Mouse (Mus musculus): ENCODE measurements around the gene Vps18.

Gene Vps18

GRCm38 (mm10) chr2:119288270-119288882, at the start of gene Vps18:
TSS of gene Vps18 (plus strand) at chr2:119288740.
- peak; percentile 99 for DNase-seq (ENCODE audit: low read depth, low spot score)

- DNase-seq (ENCODE audit: low read depth, low spot score) = no peak
These were observed 48.3 kb upstream of the Vps18 start for GRCm38 (mm10) chr2:119240075-119240818.

DNA sequence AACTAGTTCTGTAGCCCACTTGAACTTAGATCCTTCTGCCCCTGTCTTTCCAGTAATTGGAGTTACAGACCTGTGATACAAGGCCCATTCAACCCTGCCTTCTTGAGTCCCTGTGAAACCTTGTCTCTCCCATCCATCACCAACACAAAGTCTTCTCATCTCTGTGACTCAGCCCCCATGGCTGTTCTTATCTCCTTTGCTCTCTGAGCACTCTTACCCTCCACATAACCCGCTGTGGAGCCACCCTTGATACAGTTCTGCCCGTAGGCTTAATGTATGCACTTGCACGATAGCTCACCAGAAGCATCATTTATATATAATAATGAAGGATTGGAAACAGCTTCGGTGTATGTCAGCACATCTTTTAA, 47.7 kb upstream of the Vps18 start:
- no peak for DNase-seq (ENCODE audit: low read depth, low spot score)

- no peak for DNase-seq (ENCODE audit: low read depth, low spot score)
These were observed 46.0 kb upstream of the Vps18 start for GRCm38 (mm10) chr2:119242548-119242947.

DNA sequence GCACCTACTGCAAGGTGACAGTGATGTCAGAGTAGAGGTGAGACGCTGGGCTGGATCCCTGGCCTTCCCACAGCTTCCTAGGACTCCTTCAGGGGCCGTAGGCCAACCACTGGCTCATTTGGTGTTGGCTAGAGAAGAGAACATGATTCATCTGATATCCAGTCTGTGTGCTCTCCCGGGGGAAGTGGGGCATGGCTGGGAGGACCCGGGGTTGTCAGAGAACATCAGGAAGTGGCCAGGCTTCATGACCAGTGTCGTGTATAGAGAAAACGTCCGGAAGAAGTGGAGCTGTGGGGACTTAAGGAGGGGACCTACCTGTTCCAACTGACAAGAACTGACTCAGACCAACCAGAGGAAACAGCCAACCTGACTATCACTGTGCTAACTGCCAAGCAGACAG, 43.3 kb upstream of the Vps18 start:
- no peak for DNase-seq (ENCODE audit: low read depth, low spot score)

- DNase-seq (ENCODE audit: low read depth, low spot score) = no peak
These were observed 40.6 kb upstream of the Vps18 start for GRCm38 (mm10) chr2:119247904-119248303.

DNA sequence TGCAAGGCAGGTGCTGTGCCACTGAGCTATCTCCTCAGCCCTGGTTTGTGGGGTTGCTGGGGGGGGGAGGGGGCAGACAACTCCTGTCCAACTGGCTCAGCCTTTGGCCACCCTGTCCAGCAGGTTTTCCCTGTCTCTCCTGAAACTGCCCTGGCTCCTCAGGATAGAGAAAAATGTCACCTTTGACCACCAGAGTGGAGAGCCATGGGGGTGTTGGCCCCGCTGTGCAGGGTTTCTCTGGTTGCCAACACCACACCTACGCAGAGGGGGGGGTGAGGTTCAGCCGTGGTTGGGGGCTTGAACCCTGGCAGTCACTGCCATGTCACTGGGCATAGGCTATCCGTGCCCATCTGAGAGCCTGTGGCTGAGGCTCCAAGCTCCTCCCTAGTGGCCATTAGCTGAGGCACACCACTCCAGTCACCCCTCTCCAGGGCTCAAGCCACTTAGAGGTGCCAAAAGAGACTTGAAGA, 38.9 kb upstream of the Vps18 start:
- no peak for DNase-seq (ENCODE audit: low read depth, low spot score)

DNA sequence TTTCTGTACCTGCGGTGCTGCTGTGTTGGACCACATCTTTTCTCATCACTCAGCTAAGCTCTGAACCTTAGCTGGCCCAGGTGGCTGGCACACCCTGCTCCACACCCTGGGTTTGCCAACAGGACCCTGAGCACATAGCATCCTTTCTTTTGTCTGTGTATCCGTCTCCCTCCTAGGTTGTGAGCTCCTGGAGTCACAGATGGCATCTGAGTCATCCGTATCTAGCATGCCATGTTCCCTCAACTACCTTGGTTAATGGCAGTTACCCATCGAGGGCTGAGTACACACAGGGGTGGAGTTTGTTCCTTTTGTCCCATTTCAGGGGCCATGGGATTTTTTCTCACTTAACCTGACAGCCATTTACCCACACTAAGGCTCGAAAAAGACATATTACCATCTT, 38.2 kb upstream of the Vps18 start:
- DNase-seq (ENCODE audit: low read depth, low spot score) = no peak

GRCm38 (mm10) chr2:119250826-119251478, 37.6 kb upstream of the Vps18 start:
- peak; percentile 55 for DNase-seq (ENCODE audit: low read depth, low spot score)

GRCm38 (mm10) chr2:119254976-119255375, 33.6 kb upstream of the Vps18 start:
- DNase-seq (ENCODE audit: low read depth, low spot score) = no peak

GRCm38 (mm10) chr2:119260518-119260917, 28.0 kb upstream of the Vps18 start:
- no peak for DNase-seq (ENCODE audit: low read depth, low spot score)

- DNase-seq (ENCODE audit: low read depth, low spot score) = no peak
These were observed 27.2 kb upstream of the Vps18 start for GRCm38 (mm10) chr2:119261326-119261725.

DNA sequence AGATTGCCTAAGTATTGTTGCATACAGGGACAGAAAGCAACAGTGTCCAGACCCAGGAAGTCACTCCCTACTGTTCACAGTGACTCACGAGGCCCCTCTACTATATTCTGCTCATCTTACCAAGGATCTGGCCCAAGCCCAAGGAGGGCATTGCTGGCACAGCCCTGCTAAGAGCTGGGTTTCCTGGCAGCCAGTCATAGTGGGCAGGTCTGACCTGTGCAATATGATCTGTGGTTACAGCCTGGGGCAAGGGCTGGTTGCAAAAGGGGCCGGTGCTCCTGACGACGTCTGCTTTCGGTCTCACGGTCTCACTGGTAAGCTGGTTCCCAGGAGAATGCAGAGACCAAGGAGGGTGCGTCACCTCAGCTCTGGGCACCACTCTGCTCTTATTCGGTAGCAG, 25.6 kb upstream of the Vps18 start:
- no peak for DNase-seq (ENCODE audit: low read depth, low spot score)

DNA sequence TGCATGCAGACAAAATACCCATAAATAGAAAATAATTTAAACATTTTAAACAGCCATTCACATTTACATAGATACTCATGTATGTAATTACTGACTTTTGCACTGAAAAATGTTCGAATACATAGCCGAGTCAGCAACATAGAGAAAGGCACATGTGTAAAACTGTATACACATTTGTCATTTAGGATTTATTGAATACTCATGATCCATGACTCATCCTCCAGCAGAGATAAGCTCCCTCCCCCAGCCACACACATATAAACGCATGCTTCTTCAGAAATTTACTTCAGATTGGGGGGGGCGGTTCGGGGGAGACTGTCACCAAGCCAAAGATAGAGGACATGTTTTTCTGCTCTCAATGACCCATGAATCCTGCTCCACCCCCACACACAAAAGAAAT, 24.7 kb upstream of the Vps18 start:
- DNase-seq (ENCODE audit: low read depth, low spot score) = no peak

- no peak for DNase-seq (ENCODE audit: low read depth, low spot score)
These were observed 18.3 kb upstream of the Vps18 start for GRCm38 (mm10) chr2:119270286-119270642.

- DNase-seq (ENCODE audit: low read depth, low spot score) = peak; percentile 22
These were observed 17.8 kb upstream of the Vps18 start, which contains the start of gene Rhov for GRCm38 (mm10) chr2:119270643-119271331. TSS of gene Rhov (minus strand) at chr2:119271272.

- no peak for DNase-seq (ENCODE audit: low read depth, low spot score)
These were observed 14.4 kb upstream of the Vps18 start for GRCm38 (mm10) chr2:119274126-119274525.

DNA sequence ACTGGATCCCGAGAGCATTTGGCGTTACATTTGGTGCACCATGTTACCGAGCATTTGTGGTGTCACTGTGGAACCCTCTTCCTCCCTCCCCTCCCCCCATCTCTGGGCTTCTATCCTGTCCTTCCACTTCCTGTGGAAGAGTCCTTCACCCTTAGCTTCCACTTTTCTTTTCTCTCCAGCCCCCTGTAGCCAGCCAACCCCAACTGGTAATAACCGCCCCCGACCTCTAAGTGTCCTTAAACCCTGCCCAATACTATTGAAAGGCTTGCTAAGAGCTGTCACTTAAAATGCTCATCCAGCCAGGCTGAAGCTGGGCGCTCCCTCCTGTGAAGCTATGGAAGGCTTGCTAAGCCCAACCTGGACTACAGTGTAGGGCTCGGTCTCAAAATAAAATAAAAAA, 11.6 kb upstream of the Vps18 start:
- DNase-seq (ENCODE audit: low read depth, low spot score) = no peak

DNA sequence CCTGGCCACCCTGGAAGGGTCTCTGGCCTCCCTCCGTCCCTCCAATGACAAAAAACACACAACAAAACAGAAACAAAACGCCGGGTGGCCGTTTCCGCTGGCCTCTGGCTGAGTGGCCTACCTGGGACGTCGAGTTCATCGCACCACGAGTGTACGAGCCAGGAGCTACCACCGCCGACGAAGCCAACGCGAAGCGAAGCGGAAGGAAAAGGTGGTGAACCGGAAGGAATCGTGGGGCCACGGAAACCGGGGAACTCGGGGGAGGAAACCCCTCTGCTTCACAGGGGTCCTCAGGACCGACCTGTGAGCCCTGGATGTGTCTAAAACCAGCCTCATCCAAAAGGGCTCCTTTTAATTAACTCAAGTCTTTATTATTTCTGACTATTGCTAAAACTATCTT, 10.7 kb upstream of the Vps18 start:
- no peak for DNase-seq (ENCODE audit: low read depth, low spot score)

- no peak for DNase-seq (ENCODE audit: low read depth, low spot score)
These were observed 6.5 kb upstream of the Vps18 start for GRCm38 (mm10) chr2:119281899-119282565.

DNA sequence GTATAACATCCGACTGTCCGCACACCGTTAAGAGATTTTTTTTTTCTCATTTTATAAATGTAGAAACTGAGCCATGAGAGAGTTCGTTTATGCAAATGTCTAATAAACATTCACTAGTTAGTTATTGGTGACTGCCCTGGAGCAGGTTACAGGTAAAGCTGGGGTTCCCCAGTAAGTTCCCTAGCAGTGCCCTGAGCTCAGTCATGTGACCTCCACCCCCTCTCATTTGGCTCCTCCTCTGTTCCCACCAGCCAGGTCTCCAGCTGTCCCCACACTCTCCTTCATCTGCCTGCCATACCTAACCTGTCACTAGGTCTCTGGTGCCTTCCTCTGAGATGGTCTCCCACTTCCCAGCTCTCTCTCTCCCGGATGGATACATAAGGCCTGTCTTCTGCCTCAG, 1.2 kb upstream of the Vps18 start:
- no peak for DNase-seq (ENCODE audit: low read depth, low spot score)

- no peak for DNase-seq (ENCODE audit: low read depth, low spot score)
These were observed 475 bp downstream of the Vps18 start for GRCm38 (mm10) chr2:119289014-119289416.

Data from retina, adult 2 months (tissue).